Mouse (Mus musculus): Measurements from ENCODE around the gene Slc8b1. TPM values are rescaled to one million over a fixed set of nuclear protein-coding genes. Genes with fewer than 3 reads are reported as not detected.
A peak's percentile ranks its signal among the peaks of the same experiment; 100 is the strongest.

The Slc8b1 gene
- polyA plus RNA-seq, 1 experiment from 2014 or later = 5.0 TPM

DNA sequence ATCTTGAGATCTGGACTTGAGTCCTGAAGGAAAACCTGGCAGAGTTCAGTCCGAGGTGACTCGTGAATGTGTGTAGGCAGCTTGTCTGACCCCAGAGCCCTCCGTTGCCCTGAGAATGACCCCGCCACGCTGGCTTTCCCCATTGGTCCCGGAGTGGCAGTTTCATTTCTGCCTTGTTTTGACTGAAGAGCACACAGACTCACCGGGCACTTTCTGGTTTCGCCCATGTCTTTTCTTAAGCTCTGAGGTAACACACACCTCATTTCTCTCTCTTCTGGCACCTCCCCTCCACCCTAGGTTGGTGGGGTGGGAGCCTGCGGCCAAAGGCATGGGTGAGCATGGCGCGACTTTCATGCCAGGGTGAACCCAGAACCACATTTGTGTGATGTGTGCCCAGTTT lies 15.3 kb downstream of the Slc8b1 start:
- no peak for DNase-seq (ENCODE audit: low spot score)

DNA sequence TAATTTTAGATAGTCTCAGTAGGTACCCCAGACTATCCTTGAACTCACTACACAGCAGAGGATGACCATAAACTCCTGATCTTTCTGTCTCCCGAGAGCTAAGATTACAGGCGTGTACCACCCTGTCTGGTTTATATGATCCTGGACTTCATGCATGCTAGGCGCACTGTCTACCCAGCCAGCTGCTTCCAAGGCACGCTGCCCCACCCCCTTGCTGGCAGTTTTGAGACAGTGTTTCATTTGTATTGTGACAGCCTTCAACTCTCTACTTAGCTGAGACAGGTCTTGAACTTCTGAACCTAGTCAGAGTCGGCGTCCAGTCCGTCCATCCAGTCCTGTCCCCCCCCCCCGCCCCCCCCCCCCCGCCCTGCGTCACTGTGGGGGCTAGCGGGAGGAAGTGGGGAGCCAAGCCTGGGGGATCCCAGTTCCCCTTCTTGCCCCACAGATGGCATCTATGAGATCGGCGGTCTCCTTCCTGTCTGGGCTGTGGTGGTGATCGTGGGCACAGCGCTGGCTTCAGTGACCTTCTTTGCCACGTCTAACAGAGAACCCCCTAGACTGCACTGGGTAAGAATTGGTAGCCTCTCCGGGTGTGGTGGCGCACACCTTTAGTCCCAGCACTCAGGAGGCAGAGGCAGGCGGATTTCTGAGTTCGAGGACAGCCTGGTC lies 16.5 kb downstream of the Slc8b1 start:
- peak; percentile 43 for DNase-seq (ENCODE audit: low spot score)

DNA sequence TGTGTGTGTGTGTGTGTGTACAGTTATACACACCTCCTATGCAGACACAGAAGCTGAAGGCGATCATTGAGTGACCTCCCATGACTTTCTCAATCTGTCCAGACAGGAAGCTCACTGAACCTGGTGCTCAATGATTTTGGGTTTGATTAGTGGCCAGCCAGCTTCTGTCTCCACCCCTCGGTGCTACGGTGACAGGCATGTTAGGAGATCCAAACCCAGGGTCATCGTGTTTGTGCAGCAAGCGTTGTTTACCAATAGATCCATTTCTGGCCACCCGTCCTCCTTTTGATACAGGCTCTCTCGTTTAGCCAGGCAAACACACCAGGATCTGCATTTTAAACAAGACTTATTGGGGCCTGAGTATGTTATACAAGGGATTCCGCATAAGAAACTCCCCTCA lies 20.7 kb downstream of the Slc8b1 start:
- no peak for DNase-seq (ENCODE audit: low spot score)

DNA sequence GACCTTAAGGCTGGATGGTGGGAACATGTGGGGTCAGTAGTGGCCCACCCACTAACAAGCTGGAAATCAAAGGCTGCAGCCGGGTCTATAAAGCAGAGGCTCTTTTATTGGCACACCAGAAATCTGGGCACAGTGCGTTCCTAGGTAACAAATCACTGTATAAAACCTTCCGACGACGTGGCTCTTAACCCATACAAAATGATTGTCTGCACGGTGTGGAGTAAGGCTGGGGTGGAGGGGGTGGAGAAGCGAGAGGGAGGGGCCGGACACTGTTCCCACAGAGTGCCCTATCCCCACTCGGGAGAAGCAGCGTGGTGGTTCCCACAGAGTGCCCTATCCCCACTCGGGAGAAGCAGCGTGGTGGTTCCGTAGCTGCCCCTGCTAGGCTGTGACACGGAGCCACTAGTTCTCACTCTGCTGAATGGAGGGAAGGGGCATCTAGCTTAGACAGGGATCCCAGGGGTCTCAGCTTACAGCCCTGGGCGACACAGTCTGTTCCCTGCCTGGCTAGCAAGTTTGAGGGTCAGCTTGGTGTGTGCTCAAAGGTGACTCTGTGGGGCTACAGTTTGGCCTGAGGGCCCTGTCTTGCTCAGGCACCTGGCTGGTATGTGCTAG lies 23.2 kb downstream of the Slc8b1 start:
- no peak for DNase-seq (ENCODE audit: low spot score)

DNA sequence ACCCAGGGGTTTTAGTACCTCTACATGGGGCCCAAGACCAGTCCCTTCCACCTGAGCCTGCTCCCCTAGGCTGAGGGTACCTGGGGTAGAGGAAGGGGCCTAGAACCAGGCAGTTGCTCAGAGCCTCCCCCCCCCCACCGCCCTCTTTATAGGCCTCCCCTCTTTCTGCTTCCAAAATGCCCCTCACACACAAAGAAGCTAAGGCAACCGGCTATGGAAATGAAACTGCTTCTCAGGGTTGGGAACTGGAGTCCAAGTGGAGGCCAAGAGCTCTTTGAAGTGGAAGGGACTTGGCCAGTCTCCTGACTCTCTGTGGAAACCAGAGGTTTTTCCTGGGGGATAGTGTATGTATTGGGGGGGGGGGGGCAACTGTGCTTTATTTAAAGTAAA lies 23.7 kb downstream of the Slc8b1 start:
- DNase-seq (ENCODE audit: low spot score) = no peak

DNA sequence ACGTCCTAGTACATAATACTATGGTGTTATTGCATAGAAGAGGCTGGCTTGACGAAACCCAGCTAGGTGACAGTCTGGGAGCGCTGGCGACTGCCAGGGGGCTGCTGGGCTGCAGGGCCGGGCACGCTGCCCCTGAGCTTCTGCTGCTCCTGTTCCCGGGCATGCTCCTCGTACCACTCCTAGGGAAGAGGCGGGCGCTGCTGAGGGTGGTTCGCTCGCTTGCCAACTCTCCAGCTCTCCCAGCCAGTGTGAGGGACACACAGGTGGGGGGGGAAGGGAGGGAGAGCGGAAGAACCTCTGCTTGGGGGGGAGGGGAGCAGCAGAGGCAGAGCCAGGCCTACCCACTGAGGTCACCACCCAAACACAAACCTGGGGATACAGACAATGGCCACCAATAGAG lies 25.1 kb downstream of the Slc8b1 start:
- DNase-seq (ENCODE audit: low spot score) = no peak

DNA sequence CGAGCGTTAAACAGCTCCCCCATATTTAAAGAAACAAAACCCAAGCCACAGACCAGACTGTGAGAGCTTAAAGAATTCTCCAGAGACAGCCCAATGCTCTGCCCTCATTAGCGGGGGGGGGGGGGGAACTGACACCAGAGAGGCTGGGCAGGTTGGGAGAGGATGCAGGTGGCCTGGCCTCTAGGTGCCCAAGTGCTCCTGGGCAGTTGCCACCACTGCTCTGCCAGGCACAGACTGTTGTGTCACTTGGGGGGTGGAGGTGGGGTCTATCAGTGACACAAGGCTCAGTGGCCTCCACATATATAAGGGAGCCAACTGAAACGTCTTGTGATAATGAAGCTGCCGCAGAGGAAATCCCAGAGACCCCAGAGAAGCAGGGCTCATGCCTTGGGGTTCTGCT lies 25.7 kb downstream of the Slc8b1 start:
- no peak for DNase-seq (ENCODE audit: low spot score)

DNA sequence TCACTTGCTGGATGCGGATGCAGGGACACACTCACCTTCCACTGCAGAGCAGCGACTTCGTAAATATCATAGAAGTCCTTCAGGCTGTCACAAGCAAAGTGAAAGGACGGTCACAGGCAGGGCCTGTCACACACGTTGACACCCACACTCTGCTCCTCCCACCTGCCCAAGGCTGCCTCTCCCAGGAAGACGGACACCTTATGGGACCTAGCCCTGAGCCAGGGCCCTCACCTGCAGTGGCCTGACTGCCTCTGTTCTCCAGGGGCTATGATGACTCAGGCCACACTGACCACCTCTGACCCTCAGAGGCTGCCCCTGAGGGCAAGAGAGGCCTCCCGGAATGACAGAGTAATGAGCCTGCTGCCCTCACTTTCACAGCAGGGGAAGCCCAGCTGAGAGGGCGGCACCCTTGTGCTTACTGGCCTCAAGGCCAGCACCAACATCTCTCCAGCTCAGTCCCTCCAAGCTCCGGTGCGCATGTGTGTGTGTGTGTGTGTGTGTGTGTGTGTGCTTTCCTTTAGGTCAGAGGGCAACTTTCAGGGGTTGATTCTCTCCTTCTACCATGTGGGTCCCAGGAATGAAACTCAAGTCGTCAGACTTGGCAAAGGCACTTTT lies 37.4 kb downstream of the Slc8b1 start:
- DNase-seq (ENCODE audit: low spot score) = no peak

DNA sequence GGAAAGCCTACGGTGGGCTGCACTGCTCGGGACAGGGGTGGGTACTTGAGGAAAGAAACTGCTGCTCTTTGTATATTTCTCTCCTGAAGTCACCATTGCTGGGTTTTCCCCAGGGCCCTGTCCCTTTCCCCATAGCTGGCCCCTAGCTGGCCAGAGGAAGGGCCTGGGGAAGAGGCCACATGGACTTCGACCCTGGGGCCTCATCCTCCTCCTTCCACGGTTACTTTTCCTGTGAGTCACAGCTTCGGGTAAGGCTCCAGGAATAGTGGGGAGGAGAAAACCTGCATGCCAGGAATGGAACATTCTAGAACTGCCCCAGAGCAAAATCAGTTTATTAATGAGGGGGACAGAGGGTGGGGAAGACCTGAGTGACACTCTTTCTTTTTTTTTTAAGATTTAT lies 39.2 kb downstream of the Slc8b1 start:
- DNase-seq (ENCODE audit: low spot score) = no peak

DNA sequence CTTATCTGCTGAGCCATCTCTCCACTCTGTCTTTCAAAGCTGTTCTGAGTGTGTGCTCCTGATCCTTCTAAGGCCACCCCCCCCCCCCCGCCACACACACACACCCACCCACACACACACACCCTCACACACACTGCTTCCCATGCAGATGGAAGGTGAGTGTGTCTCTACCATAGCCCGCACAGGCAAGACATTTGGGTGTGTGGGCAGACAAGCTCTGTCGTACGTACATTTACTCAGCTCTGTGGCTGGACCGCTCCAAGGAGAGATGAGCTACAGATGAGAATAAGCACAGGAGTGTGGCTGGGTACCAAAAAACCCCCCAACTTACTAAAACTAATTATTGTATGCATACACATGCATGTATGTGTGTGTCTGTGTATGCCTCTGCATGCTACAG lies 39.7 kb downstream of the Slc8b1 start:
- no peak for DNase-seq (ENCODE audit: low spot score)

DNA sequence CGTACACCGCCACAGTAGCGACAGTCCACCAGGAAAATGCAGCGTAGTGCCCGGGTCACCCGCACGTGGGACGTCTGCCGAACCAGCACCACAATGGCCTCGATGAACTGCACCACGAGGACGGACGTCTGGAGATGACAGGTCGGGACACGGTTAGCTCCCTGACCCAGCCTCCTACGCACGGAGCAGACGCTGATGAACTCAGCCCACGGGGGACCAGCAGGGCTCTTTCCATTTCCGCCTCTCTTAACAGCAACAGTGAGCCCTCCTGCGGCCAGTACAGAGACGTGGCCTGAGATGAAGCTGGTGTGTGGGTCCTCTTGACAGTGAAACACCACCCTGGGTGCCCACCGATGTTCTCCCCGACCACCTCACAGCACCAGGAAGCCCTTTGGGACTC lies 44.9 kb downstream of the Slc8b1 start:
- DNase-seq (ENCODE audit: low spot score) = no peak

DNA sequence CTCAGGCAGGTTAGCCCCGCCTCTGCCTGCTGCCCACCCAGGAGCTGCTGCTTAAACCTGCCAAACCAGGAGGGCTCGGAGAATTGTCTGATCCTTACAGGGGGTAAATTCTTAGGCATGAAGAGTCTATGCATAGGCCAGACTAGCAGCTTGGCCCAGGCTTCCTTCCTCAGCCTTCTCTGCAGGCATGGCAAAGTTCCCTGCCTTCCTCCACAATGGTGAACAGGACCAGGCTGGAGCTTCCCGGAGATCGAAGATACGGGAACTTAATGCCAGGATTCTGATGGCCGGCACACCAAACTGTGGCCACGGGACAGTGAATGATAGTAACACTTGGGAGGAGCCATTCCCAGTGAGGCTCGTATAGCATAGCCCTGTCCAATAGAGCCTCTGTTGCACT lies 47.1 kb downstream of the Slc8b1 start:
- DNase-seq (ENCODE audit: low spot score) = no peak

DNA sequence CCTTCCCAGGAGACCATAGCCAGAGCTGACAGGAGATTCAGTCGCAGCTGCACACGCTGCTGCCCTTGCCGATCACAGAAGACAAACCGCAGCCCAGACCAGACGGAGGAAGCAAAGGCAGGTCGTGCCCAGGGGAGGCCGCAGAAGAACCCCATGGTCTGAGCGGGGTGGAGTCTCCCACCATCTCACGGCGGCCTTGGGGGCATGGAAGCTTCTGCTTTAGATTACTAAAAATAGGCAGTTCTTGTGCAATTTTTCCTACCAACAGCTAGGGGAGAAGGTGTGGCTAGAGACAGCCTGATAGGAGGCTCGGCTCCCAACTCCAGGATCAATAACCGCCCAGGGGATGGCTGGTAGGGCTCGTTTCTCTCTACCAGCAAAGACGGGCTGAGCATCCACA lies 47.8 kb downstream of the Slc8b1 start:
- peak; percentile 21 for DNase-seq (ENCODE audit: low spot score)

DNA sequence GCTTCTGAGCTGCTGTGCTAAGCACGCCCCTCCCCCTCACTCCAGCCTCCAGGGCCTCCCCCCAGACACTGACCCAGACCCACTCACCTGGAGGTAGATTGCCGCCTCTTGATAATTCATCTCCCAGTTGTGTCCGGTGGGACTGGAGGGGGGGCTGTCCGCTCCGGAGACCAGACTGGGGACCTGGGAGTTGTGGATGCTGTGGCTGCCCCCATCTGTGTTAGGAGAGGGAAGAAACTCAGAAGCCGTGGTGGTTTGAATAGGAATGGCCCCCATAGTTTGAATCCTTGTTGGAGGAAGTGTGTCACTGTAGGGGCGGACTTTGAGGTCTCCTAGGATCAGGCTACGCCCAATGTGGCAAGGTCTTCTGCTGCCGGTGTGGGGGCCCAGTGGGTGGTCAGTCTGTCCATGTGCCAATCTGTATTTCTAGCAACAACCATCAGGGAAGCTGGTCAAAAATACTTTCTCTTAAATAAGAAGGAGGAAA lies 49.2 kb downstream of the Slc8b1 start:
- DNase-seq (ENCODE audit: low spot score) = no peak

DNA sequence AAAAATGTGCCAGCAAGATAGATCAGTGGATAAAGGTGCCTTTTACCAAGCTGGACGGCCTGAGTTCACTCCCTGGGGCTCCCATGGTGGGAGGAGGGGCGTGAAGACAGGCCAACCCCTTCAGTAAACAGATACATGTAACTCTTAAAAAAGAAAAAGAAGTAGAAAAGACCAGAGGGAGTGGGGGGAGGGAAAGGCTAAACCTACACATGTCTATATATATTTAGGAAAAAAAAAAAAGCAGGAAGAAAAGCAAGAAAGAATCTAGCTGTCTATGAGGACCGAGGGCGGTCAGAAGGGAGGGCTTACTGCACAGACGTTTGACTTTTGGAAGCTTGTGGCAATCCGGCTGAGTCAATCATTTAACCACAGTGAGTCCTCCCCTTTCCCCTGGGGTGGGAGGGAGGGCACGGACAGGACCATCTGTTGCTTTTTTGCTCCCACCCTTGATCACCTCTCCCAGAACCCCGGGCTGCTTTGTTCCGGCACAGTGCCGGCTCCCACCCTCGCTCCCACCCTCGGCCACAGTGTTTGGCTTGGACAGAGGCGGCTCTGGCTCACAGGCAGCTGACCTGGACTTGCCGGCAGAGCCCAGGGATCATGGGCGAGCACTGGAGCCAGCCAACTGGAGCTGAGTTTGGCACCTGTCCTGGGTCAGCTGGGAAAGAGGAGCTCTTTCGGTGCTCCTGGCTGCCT lies 49.8 kb downstream of the Slc8b1 start:
- peak; percentile 36 for DNase-seq (ENCODE audit: low spot score)

DNA sequence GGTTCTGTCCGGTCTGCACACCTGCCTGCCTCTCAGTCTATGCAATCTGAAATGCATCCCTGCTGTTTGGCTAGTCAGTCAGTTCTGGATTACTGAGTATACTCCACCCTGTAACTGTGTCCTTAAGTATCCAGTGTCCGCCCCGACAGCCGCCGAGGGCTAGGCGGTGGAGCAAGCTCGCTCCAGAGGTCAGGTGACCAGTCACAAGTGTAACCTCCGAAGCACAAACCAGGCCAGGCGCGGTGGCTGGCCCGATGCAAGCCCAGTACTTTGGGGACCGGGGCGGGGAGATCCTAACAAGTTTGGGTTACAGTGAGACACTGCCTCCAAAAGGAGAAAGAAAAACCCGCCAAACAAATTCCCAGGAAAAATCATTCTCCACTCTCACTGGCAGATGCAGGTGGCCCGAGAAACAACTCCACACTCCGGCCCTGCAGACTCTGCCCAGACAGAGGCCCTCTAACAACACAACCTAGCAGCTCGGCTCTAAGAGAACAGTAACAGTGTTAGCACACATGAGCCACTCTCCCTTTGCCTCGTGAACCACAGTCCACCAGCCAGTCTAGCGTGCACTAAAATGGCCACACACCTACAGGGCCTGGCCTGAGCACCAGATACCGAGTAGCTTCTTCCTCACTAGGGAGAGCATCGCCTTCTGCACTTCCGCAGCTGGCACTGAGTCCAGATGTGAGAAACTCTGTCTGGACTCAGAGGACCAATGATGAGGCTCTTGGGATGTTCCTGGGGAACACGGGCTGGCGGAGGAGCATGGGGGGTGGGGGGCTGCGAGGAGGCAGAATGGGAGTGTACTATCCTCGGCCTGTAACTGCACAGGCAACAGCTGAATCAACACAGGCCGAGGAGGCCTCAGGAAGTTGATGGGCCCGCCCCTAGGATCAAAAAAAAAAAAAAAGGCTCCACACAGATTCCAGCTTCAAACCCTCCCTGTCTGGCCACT lies 52.3 kb downstream of the Slc8b1 start:
- DNase-seq (ENCODE audit: low spot score) = peak; percentile 11

DNA sequence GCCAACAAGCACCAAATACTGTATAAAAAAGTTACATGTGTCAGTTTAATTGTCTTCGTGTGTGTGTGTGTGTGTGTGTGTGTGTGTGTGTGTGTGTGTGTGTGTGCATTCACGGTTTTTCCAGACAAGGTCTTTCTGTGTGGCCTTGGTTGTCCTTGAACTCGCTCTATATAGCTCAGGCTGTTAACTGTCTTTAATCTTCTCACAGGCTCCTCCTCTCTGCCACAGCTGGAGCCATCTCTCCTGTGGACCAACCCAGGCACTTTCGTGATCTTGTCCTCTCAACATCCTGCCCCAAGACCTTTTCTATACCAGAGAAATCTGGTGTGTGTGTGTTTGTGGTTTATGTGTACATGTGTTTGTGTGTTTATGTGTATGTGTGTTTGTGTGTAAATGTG lies 52.9 kb downstream of the Slc8b1 start:
- DNase-seq (ENCODE audit: low spot score) = peak; percentile 47

DNA sequence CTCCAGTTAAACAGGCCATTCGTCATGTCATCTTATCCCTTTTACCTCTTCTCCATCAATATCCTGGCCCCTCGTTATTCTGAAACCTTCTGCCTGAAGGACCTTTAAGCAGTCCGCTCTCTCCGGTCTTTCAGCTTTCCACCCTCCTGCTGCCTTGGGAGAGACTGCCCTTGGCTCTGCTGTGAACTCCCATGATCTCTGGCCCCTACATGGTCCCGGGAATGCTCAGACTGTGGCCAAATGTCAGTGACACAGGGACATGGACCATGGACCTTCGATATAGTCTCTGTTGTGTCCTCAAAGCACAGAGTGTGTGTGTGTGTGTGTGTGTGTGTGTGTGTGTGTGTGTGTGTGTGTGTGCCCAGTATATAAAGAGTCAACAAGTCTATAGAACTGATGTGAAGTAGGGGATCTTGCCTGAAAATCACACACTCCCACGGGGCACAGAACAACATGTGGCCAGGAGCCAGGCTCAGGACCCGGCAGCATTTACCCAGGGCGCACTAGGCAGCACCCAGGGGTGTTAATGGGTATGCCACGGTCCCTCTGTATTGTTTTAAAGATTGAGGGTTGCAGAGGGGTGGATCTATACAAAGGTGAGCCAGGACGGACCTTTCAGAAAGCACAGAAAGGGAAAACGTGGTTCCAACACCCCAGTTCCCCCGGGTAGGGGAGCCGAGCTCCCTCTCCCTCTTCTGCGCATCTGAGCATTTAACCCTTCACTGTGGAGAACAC lies 54.4 kb downstream of the Slc8b1 start:
- no peak for DNase-seq (ENCODE audit: low spot score)

DNA sequence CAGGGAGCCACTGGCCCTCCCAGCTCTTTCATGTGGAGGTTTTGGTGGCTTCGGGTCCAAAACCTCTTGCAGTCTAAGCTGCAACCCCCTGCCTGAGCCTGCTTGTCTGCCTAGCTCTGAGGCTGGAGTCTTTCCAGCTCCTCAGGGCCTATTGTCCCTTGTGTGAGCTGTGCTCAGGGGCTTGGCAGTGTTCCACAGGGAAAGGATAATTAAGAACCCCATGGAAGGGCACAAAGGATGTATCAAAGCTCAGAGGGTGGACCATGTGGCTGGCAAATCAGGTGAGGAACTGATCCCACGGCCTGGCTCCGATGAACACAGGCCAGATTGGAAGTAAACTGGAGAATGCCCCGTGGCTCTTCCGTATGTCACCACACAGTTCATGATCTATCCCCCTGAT lies 55.1 kb downstream of the Slc8b1 start:
- no peak for DNase-seq (ENCODE audit: low spot score)

DNA sequence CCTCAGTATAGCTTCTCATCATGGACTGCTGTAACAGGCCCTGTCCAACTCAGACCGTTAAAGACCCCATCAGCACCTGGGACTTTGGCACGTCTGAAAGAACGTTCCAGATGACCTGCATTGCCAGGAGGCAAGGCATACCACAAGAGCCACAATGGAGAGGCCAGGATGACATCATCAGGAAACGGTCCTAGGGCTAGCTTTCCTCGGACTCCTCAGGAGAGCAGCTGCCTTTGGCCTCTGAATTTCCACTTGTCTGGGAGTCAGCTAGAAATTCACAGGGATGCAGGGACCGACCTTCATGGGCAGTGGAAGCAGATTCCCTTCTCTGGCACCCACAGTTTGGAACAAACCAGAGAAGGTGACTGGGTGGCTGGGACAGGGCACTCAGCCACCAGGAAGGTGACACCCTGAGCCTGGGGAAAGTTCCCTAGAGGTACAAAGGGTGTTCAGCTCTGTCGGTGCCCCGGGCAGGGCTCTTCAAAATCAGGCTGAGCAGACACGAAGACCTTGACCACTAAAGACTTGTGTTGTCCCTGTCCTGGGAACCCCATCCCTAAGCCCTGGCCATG lies 55.8 kb downstream of the Slc8b1 start:
- DNase-seq (ENCODE audit: low spot score) = no peak
